Mouse (Mus musculus) kidney, postnatal 0 days (tissue): ENCODE measurements around the gene Slc9a3r2. TPM values are rescaled to one million over a fixed set of nuclear protein-coding genes. Genes with fewer than 3 reads are reported as not detected.
A peak's percentile ranks its signal among the peaks of the same experiment; 100 is the strongest.

Source experiments
- ATAC-seq: fragments of 200-750 bp; cut with Nextera tagmentation; replicated peaks from 2 replicates; pipeline ENCODE4 v1.8.0; 2017; ENCODE audit warnings: low read depth, moderate number of reproducible peaks, moderate TSS enrichment, moderate library complexity; ENCODE audit not compliant: low FRiP score
- DNase-seq: peaks from one replicate; pipeline ENCODE4 v3.0.0-alpha.2; 2016; ENCODE audit warnings: low spot score
- H3K27ac ChIP-seq: fragments of 300-500 bp; sonication (generic); 2 replicates; pipeline ENCODE4 v1.5.1; 2014; ENCODE audit warnings: mild to moderate bottlenecking
- H3K27me3 ChIP-seq: fragments of 300-500 bp; sonication (generic); 2 replicates; pipeline ENCODE4 v1.6.1; 2014; ENCODE audit warnings: low read length, mixed read lengths; ENCODE audit not compliant: insufficient read depth
- H3K36me3 ChIP-seq: fragments of 300-500 bp; sonication (generic); 2 replicates; pipeline ENCODE4 v1.6.1; 2014; ENCODE audit warnings: low read length, mixed read lengths; ENCODE audit not compliant: insufficient read depth
- H3K4me1 ChIP-seq: fragments of 300-500 bp; sonication (generic); replicated peaks from 2 replicates; pipeline ENCODE4 v1.6.1; 2014; ENCODE audit warnings: antibody characterized with exemption, low read length, mixed read lengths; ENCODE audit not compliant: insufficient read depth
- H3K4me2 ChIP-seq: fragments of 300-500 bp; sonication (generic); 2 replicates; pipeline ENCODE4 v1.6.1; 2014; ENCODE audit warnings: mild to moderate bottlenecking, low read length, moderate library complexity, mixed read lengths
- H3K4me3 ChIP-seq: fragments of 300-500 bp; sonication (generic); replicated peaks from 2 replicates; pipeline ENCODE4 v1.5.1; 2014; ENCODE audit warnings: low read depth, low read length
- H3K9ac ChIP-seq: fragments of 300-500 bp; sonication (generic); 2 replicates; pipeline ENCODE4 v1.6.1; 2014; ENCODE audit warnings: low read depth, low read length
- H3K9me3 ChIP-seq: fragments of 300-500 bp; sonication (generic); replicated peaks from 2 replicates; pipeline ENCODE4 v1.6.1; 2016; ENCODE audit warnings: low read length, inconsistent platforms, mixed read lengths
- CTCF ChIP-seq: IDR thresholded peaks from 2 replicates; pipeline ENCODE4 v1.5.1; 2016; ENCODE audit warnings: antibody characterized with exemption, low read depth, mild to moderate bottlenecking, moderate library complexity
- WGBS: fragments of 180-500 bp; shearing (Covaris S2); extraction: QIAGEN DNeasy Blood & Tissue Kit; methylation state at CpG from one replicate; pipeline ENCODE4 v1.1.7; 2014; 5-methylcytosine and 5-hydroxymethylcytosine counted together
- polyA plus RNA-seq: library from polyadenylated mRNA; unstranded; fragments of >200 nt; fragmentation: Nextera tagmentation; extraction: Ambion mirVana; gene quantifications from 2 replicates; pipeline ENCODE4 v1.2.1, GENCODE M21; 2015

Gene Slc9a3r2
- polyA plus RNA-seq, 1 experiment from 2014 or later, result 145 TPM

DNA sequence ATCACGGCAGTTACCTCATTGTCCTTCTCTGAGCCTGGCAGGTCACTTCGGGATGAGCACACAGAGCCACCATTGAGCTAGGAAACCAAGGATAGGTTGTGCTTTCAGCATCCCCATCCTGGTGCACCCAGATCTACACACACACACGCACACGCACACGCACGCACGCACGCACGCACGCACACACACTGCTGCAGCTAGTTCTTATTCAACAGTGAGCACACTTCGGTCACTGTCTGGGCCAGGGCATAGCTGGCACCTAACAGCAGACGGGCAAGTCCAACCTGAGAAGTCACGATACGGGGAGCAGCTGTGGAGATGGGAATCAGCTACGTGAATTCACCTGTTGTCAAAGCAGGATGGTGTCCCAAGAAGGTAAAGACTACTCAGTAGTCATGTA lies 9.5 kb downstream of the Slc9a3r2 start:
- peaks cover 16% of the 10 kb centered on the region; the same call in 1 of the 2 replicates for H3K36me3 ChIP-seq
- 93% methylated on average over 15 of the region's 15 CpGs for WGBS
- ATAC-seq (no peak), DNase-seq (no peak)
- no peaks in the 10 kb centered on the region for H3K9me3 ChIP-seq
- 0 out of 2 replicates have a peak overlapping the region, but pooled peaks have one; percentile 4 for H3K9ac ChIP-seq
- no peak overlapping the region for H3K4me3 ChIP-seq
- H3K4me2 ChIP-seq, result no peak overlapping the region
- H3K4me1 ChIP-seq, result peaks cover 33% of the 10 kb centered on the region
- no peak for TF ChIP-seq CTCF
- H3K27ac ChIP-seq, result 0 out of 2 replicates have a peak overlapping the region, but pooled peaks have one; percentile 80
- H3K27me3 ChIP-seq, result no peaks in the 10 kb centered on the region

DNA sequence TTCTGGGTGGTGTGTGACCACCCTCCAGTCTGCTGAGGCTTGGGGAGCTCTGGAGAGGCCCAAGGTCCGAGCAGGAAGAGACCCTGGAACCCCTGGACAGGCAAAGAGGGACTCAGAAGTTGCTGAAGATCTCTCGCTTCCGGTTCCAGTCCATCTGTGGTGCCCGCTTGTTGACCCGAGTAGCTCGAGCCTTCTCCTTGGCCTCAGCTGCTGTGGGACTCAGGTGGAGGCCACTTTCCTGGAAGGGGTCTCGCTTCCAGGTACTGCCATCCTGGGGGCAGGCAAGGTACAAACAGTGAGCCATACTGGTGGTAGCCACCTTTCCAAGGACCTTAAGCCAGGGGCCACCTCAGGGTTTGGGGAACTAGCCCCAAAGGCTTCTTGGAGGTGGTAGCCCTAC lies 10.0 kb downstream of the Slc9a3r2 start:
- H3K4me1 ChIP-seq, result peaks cover 28% of the 10 kb centered on the region
- H3K9ac ChIP-seq, result 0 out of 2 replicates have a peak overlapping the region, but pooled peaks have one; percentile 4
- 82% methylated on average over 7 of the region's 7 CpGs for WGBS
- peak overlapping the region; percentile 80 for H3K27ac ChIP-seq
- peaks cover 16% of the 10 kb centered on the region; the same call in 1 of the 2 replicates for H3K36me3 ChIP-seq
- no peak overlapping the region for H3K4me2 ChIP-seq
- no peak for DNase-seq
- no peak overlapping the region for H3K4me3 ChIP-seq
- no peaks in the 10 kb centered on the region for H3K9me3 ChIP-seq
- ATAC-seq, result no peak
- TF ChIP-seq CTCF, result no peak
- no peaks in the 10 kb centered on the region for H3K27me3 ChIP-seq

DNA sequence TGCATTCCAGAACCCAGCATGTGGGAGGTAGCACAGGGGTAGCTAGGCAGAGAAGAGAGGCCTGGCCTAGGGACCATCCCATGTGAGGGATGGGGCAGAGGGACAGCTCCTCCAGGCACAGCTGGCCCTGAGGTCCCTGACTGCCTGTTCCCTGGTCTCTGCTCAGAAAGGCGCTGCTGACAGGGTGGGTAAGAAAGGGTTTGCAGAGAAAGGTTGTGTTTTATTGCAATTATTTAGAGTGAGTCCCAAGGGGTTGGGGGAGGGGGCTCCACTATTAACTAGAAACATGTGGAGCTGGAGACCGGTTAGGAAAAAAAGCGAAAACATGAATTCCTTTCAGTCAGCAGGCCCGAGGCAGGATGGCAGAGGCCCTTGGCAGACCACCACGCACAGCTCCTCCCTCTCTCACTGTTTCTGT lies 10.5 kb downstream of the Slc9a3r2 start:
- 44% methylated on average over 5 of the region's 5 CpGs for WGBS
- Histone ChIP-seq H3K9ac (no peak overlapping the region), H3K27me3 (no peaks in the 10 kb centered on the region), H3K4me3 (no peak overlapping the region), H3K27ac (peak overlapping the region; percentile 80), H3K4me2 (no peak overlapping the region), H3K9me3 (no peaks in the 10 kb centered on the region), H3K4me1 (peaks cover 23% of the 10 kb centered on the region), H3K36me3 (peaks cover 16% of the 10 kb centered on the region; the same call in 1 of the 2 replicates)
- peak; percentile 57 for DNase-seq
- ATAC-seq, result peak; percentile 12; the same call in 1 of the 2 replicates
- no peak for TF ChIP-seq CTCF

DNA sequence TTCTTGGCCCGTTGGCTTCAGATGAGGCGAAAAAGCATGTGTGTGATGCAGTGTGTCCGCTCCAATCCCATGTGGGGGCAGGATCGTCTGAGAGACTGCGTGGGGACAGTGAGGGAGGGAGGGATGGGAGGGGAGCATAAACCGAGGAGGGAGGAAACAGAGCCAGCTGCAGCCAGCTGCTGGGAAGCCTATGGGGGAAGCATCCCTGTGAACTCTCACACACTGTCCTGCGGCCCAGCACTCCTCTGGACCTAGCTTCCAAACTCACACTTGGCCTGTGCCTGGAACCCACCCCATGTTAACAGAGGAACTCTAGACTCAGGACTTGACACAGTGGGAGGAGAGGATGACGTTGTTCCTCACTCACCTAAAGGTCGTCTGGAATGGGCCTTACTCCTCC lies 11.3 kb downstream of the Slc9a3r2 start:
- no peak for TF ChIP-seq CTCF
- Histone ChIP-seq H3K9me3 (no peaks in the 10 kb centered on the region), H3K36me3 (peaks cover 16% of the 10 kb centered on the region; the same call in 1 of the 2 replicates), H3K27ac (peak overlapping the region; percentile 80), H3K27me3 (no peaks in the 10 kb centered on the region), H3K9ac (0 out of 2 replicates have a peak overlapping the region, but pooled peaks have one; percentile 4), H3K4me2 (no peak overlapping the region), H3K4me1 (peaks cover 15% of the 10 kb centered on the region; the same call in 1 of the 2 replicates), H3K4me3 (no peak overlapping the region)
- peak; percentile 78 for ATAC-seq
- 25% methylated on average over 9 of the region's 9 CpGs for WGBS
- DNase-seq, result peak; percentile 89

DNA sequence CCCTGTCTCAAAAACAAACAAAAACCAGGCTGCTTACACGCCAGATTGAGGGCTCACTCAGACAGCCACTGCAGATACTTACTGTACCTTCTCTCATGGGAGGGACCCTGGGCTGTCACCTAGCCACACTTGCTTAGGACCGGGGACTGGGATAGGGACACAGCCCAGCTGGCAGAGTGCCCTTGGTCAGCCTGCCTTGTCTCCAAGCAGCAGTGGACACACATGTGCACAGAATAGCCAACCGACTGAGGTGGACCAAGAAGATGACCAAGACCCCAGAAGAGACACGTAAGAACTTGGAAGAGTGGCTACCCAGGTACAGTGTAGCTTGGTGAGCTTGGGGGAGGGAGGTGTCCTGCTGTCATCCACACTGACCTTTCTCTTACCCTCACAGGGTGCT lies 11.9 kb downstream of the Slc9a3r2 start:
- H3K27me3 ChIP-seq, result no peaks in the 10 kb centered on the region
- H3K9me3 ChIP-seq, result no peaks in the 10 kb centered on the region
- no peak overlapping the region for H3K4me3 ChIP-seq
- TF ChIP-seq CTCF, result no peak
- peaks cover 12% of the 10 kb centered on the region; the same call in 1 of the 2 replicates for H3K4me1 ChIP-seq
- no peak for ATAC-seq
- 81% methylated on average over 4 of the region's 4 CpGs for WGBS
- no peak overlapping the region for H3K4me2 ChIP-seq
- peaks cover 16% of the 10 kb centered on the region; the same call in 1 of the 2 replicates for H3K36me3 ChIP-seq
- no peak overlapping the region for H3K9ac ChIP-seq
- H3K27ac ChIP-seq, result peak overlapping the region; percentile 80; the same call in 1 of the 2 replicates
- DNase-seq, result no peak

DNA sequence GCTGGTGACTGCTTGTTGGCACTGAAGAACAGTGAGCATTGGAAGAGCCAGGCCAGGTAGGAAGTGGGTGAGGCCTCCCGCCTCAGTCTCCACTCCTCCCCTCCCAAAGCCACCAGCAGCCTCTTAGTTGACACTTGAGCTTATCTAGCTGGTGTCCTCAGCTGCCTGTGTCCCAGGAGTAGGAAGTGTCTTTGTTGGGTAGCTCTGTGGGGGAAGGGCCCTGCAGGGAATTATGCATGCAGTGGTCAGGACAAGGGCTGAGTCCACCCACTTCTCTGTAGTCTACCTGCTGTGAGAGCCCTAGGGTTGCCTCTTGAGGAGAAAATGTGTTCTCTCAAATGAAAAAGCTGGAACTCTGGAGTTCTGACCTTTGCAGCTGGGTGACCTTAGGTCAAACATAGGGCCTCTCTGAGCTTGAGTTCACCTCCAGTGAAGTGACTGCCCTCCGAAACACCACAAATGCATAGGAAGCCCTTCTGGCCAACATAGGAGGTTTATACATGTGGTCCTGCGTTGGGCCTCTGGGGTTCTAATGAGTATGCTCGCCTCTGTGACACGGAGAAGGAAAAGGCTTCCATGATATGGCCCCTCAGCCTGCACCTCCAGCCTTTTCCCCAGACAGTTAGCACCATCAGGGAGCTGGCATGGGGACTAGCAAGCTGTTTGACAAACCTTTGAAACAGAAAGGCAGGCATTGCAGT lies 13.2 kb downstream of the Slc9a3r2 start:
- Histone ChIP-seq H3K4me3 (no peak overlapping the region), H3K4me1 (peaks cover 17% of the 10 kb centered on the region), H3K9me3 (no peaks in the 10 kb centered on the region), H3K27ac (no peak overlapping the region), H3K27me3 (no peaks in the 10 kb centered on the region), H3K9ac (no peak overlapping the region), H3K36me3 (peaks cover 11% of the 10 kb centered on the region; the same call in 1 of the 2 replicates), H3K4me2 (no peak overlapping the region)
- ATAC-seq (no peak), DNase-seq (no peak)
- TF ChIP-seq CTCF, result no peak
- WGBS, result 74% methylated on average over 5 of the region's 5 CpGs
